Mouse (Mus musculus): Measurements from ENCODE around the gene Ccdc9. TPM values are rescaled to one million over a fixed set of nuclear protein-coding genes. Genes with fewer than 3 reads are reported as not detected.
A peak's percentile ranks its signal among the peaks of the same experiment; 100 is the strongest.

Ccdc9 gene
- polyA plus RNA-seq, 1 experiment from 2014 or later = 16.2 TPM

DNA sequence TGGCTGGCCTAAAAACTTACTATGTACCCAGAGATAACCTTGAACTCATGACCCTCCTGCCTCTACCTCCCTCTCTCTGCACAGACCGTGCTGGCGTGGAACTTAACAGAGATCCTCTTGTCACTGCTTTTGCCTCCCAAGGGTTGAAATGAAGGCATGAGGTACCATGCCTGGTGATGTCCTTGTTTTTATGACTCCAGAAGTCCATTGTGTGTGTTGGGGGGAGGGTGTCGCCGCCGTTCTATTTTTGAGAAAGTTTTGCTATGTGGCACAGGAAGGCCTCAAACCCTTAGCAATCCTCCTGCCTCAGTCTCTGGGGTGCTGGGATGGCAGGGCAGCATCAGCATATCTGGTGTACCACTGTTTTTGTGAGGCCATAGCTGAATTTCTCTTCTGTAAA is 12.3 kb upstream of the Ccdc9 start:
- H3K36me3 ChIP-seq (replicated peaks; ENCODE audit: control insufficient read depth, insufficient read depth, low read depth, low read length) = no peaks in the 10 kb centered on the region
- H3K9ac ChIP-seq (replicated peaks; ENCODE audit: low read length) = peak overlapping the region; percentile 62
- ATAC-seq (replicated peaks; ENCODE audit: insufficient number of reproducible peaks, low FRiP score, low TSS enrichment, low read depth) (no peak), DNase-seq (ENCODE audit: low spot score) (no peak)
- H3K4me3 ChIP-seq (ENCODE audit: low read depth, low read length) = peak overlapping the region; percentile 44
- H3K27me3 ChIP-seq (ENCODE audit: control insufficient read depth, insufficient read depth, low read length) = no peaks in the 10 kb centered on the region
- H3K27ac ChIP-seq (replicated peaks; ENCODE audit: low read depth, low read length) = no peak overlapping the region
- 74% methylated on average over 5 of the region's 5 CpGs for WGBS
- no peaks in the 10 kb centered on the region for H3K9me3 ChIP-seq (replicated peaks; ENCODE audit: control insufficient read depth, low read length)
- peak overlapping the region; percentile 90 for H3K4me2 ChIP-seq (ENCODE audit: low read depth, low read length)
- no peaks in the 10 kb centered on the region; the same call in none of the 2 replicates for H3K4me1 ChIP-seq (ENCODE audit: control insufficient read depth, insufficient read depth, low read length)

DNA sequence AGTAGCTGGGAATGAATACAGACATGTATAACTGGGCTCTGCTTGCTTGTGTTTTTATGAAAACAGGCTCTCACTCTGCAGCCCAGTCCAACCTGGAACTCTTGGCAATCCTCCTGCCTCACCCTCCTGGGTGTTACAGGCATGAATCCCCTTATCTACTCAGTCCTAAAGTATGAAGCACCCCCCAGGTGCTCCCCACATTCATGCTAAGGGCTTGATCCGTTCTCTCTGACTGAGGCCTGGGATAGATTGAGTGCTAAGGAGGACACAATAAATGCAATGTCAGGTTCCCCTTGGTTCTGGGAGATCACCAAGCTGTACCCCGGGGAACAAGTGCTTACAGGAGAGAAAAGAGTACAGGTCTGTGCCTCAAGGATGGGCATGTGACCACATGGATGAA is 11.0 kb upstream of the Ccdc9 start:
- Histone ChIP-seq H3K4me3 (ENCODE audit: low read depth, low read length) (no peak overlapping the region), H3K27ac (replicated peaks; ENCODE audit: low read depth, low read length) (no peak overlapping the region; the same call in 1 of the 2 replicates), H3K9me3 (replicated peaks; ENCODE audit: control insufficient read depth, low read length) (no peaks in the 10 kb centered on the region), H3K4me2 (ENCODE audit: low read depth, low read length) (no peak overlapping the region), H3K36me3 (replicated peaks; ENCODE audit: control insufficient read depth, insufficient read depth, low read depth, low read length) (no peaks in the 10 kb centered on the region), H3K27me3 (ENCODE audit: control insufficient read depth, insufficient read depth, low read length) (no peaks in the 10 kb centered on the region), H3K4me1 (ENCODE audit: control insufficient read depth, insufficient read depth, low read length) (no peaks in the 10 kb centered on the region; the same call in none of the 2 replicates), H3K9ac (replicated peaks; ENCODE audit: low read length) (no peak overlapping the region)
- no peak for ATAC-seq (replicated peaks; ENCODE audit: insufficient number of reproducible peaks, low FRiP score, low TSS enrichment, low read depth)
- no peak for DNase-seq (ENCODE audit: low spot score)
- 55% methylated on average over 2 of the region's 2 CpGs for WGBS

DNA sequence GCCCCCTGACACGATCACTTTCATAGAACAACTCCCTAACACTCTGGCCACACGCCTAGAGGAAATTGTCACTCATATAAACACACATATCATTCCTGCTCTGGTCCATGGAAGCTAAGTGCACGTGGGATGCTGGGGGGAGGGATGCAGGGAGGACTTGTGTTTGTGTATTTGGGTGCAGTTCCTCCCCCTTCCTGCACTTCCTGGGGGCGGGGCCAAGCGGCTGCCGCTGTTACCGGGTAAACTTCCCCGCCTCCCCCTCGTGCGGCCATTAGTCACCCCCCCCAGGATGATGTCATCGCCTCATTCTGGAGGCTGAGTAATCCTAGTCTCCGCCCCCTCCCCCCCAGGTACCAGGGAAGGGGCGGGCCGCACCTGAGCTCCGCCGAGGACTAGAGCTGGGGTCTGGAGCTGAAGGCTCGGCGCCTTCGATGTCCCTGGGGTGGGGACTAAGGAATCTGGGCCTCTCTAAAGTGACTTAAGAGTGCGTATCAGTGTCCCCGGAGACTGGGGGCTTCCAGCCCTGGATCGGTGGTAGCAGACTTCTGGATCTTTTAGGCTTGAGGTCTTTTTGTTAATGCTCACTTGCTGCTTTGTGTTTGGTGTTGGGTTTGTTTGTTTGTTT is 10.3 kb upstream of the Ccdc9 start:
- Histone ChIP-seq H3K27ac (replicated peaks; ENCODE audit: low read depth, low read length) (peak overlapping the region; percentile 41; the same call in 1 of the 2 replicates), H3K4me2 (ENCODE audit: low read depth, low read length) (peak overlapping the region; percentile 50), H3K9me3 (replicated peaks; ENCODE audit: control insufficient read depth, low read length) (no peaks in the 10 kb centered on the region), H3K36me3 (replicated peaks; ENCODE audit: control insufficient read depth, insufficient read depth, low read depth, low read length) (no peaks in the 10 kb centered on the region), H3K4me3 (ENCODE audit: low read depth, low read length) (peak overlapping the region; percentile 25), H3K27me3 (ENCODE audit: control insufficient read depth, insufficient read depth, low read length) (no peaks in the 10 kb centered on the region), H3K4me1 (ENCODE audit: control insufficient read depth, insufficient read depth, low read length) (no peaks in the 10 kb centered on the region; the same call in none of the 2 replicates), H3K9ac (replicated peaks; ENCODE audit: low read length) (peak overlapping the region; percentile 1)
- ATAC-seq (replicated peaks; ENCODE audit: insufficient number of reproducible peaks, low FRiP score, low TSS enrichment, low read depth) = no peak
- 0% methylated on average over 22 of the region's 22 CpGs for WGBS
- peak; percentile 90 for DNase-seq (ENCODE audit: low spot score)

DNA sequence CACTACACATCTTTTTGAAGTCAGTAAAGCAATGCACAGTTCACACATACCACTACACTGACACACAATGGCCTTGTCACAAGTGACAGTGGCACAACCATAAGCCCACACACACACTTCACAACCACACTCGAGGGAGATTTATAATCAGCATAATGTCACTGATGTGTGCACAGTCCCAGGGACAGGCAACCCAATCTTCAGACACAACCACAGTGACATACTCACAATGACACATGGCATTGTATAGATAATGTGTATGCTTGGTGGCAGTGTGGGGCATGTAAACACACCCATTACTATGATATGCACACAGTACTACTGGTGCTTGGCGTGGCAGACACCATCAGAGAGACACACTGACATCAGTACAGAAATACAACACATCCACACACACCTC is 9.6 kb upstream of the Ccdc9 start:
- DNase-seq (ENCODE audit: low spot score) (no peak), ATAC-seq (replicated peaks; ENCODE audit: insufficient number of reproducible peaks, low FRiP score, low TSS enrichment, low read depth) (no peak)
- no peaks in the 10 kb centered on the region; the same call in none of the 2 replicates for H3K4me1 ChIP-seq (ENCODE audit: control insufficient read depth, insufficient read depth, low read length)
- H3K4me2 ChIP-seq (ENCODE audit: low read depth, low read length) = no peak overlapping the region
- H3K4me3 ChIP-seq (ENCODE audit: low read depth, low read length) = no peak overlapping the region
- 39% methylated on average over 2 of the region's 2 CpGs for WGBS
- no peaks in the 10 kb centered on the region for H3K36me3 ChIP-seq (replicated peaks; ENCODE audit: control insufficient read depth, insufficient read depth, low read depth, low read length)
- H3K9ac ChIP-seq (replicated peaks; ENCODE audit: low read length) = no peak overlapping the region
- H3K27me3 ChIP-seq (ENCODE audit: control insufficient read depth, insufficient read depth, low read length) = no peaks in the 10 kb centered on the region
- no peaks in the 10 kb centered on the region for H3K9me3 ChIP-seq (replicated peaks; ENCODE audit: control insufficient read depth, low read length)
- no peak overlapping the region for H3K27ac ChIP-seq (replicated peaks; ENCODE audit: low read depth, low read length)

DNA sequence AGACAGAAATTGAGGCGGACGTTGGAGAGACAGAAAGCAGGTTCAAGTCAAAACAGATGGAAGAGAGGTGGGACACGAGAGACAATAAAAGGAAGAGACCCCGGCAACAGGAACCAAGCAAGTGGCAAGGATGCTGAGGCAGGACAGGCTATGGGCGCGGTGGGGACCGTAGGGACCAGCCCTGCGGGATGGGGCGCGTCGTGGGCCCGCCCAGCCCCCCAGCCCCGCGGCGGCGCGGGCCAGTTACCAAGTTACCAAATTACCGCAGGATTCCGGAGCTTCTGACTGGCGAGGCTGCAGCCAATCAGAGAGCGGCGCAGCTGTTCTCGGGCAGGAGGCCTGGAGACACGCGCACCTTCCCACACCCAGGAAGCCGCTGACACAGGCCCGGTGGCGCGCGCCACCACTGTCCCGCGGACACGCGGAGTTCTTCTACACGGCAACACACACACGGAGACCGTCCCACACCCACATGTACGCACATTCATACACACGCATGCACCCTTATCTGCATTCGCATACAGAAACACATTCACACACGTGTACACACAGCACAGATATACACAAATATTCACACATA is 8.8 kb upstream of the Ccdc9 start:
- H3K9ac ChIP-seq (replicated peaks; ENCODE audit: low read length) = peak overlapping the region; percentile 63
- ATAC-seq (replicated peaks; ENCODE audit: insufficient number of reproducible peaks, low FRiP score, low TSS enrichment, low read depth) = peak; percentile 42
- H3K36me3 ChIP-seq (replicated peaks; ENCODE audit: control insufficient read depth, insufficient read depth, low read depth, low read length) = no peaks in the 10 kb centered on the region
- no peaks in the 10 kb centered on the region for H3K9me3 ChIP-seq (replicated peaks; ENCODE audit: control insufficient read depth, low read length)
- peak overlapping the region; percentile 82 for H3K27ac ChIP-seq (replicated peaks; ENCODE audit: low read depth, low read length)
- WGBS = 2% methylated on average over 41 of the region's 41 CpGs
- peak overlapping the region; percentile 85 for H3K4me2 ChIP-seq (ENCODE audit: low read depth, low read length)
- H3K27me3 ChIP-seq (ENCODE audit: control insufficient read depth, insufficient read depth, low read length) = no peaks in the 10 kb centered on the region
- DNase-seq (ENCODE audit: low spot score) = peak; percentile 84
- H3K4me3 ChIP-seq (ENCODE audit: low read depth, low read length) = peak overlapping the region; percentile 43
- no peaks in the 10 kb centered on the region; the same call in none of the 2 replicates for H3K4me1 ChIP-seq (ENCODE audit: control insufficient read depth, insufficient read depth, low read length)

DNA sequence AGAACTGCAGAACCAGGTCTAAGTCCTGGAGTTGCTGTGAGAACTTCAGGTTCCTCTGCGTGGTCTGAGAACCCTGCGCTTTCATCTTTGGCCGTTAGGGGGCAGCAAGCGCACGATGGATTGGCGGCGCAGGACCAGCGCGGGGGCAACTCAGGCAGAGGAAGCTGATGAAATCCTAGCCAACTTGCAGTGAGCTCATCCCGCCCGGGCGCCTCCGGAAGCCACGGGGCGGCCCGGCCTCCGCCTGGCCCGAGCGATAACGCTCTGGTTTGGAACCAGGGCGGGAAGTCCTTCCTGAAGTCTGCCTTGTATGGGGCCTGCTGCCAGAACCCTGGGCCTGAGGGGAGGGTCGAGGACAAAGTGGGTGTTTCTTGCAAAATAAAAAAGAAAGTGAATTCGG is 8.2 kb upstream of the Ccdc9 start:
- H3K27me3 ChIP-seq (ENCODE audit: control insufficient read depth, insufficient read depth, low read length) = no peaks in the 10 kb centered on the region
- under 1% methylated on average over 23 of the region's 23 CpGs for WGBS
- H3K9me3 ChIP-seq (replicated peaks; ENCODE audit: control insufficient read depth, low read length) = no peaks in the 10 kb centered on the region
- H3K9ac ChIP-seq (replicated peaks; ENCODE audit: low read length) = peak overlapping the region; percentile 63
- no peaks in the 10 kb centered on the region for H3K36me3 ChIP-seq (replicated peaks; ENCODE audit: control insufficient read depth, insufficient read depth, low read depth, low read length)
- peak overlapping the region; percentile 82 for H3K27ac ChIP-seq (replicated peaks; ENCODE audit: low read depth, low read length)
- DNase-seq (ENCODE audit: low spot score) = peak; percentile 95
- peak overlapping the region; percentile 43 for H3K4me3 ChIP-seq (ENCODE audit: low read depth, low read length)
- H3K4me2 ChIP-seq (ENCODE audit: low read depth, low read length) = peak overlapping the region; percentile 85
- no peaks in the 10 kb centered on the region; the same call in 1 of the 2 replicates for H3K4me1 ChIP-seq (ENCODE audit: control insufficient read depth, insufficient read depth, low read length)
- ATAC-seq (replicated peaks; ENCODE audit: insufficient number of reproducible peaks, low FRiP score, low TSS enrichment, low read depth) = peak; percentile 71

DNA sequence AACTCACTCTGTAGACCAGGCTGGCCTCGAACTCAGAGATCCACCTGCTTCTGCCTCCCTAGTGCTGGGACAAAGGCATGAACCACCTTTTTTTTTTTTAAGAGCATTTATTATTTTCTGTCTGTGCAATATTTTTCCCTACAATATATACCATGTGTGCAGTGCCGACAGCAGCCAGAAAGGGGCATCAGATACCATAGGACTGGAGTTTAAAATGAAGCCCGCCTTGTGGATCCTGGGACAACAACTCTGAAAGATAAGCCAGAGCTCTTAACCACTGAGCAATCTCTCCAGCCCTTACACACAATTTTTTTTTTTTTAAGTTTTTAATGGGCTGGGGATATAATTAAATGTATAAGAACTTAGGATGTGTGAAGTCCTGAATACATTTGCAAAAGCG is 7.8 kb upstream of the Ccdc9 start:
- H3K4me3 ChIP-seq (ENCODE audit: low read depth, low read length) = peak overlapping the region; percentile 43; the same call in 1 of the 2 replicates
- no peaks in the 10 kb centered on the region; the same call in 1 of the 2 replicates for H3K4me1 ChIP-seq (ENCODE audit: control insufficient read depth, insufficient read depth, low read length)
- H3K4me2 ChIP-seq (ENCODE audit: low read depth, low read length) = no peak overlapping the region; the same call in 1 of the 2 replicates
- H3K27me3 ChIP-seq (ENCODE audit: control insufficient read depth, insufficient read depth, low read length) = no peaks in the 10 kb centered on the region
- no peaks in the 10 kb centered on the region for H3K36me3 ChIP-seq (replicated peaks; ENCODE audit: control insufficient read depth, insufficient read depth, low read depth, low read length)
- ATAC-seq (replicated peaks; ENCODE audit: insufficient number of reproducible peaks, low FRiP score, low TSS enrichment, low read depth) (no peak), DNase-seq (ENCODE audit: low spot score) (peak; percentile 65)
- H3K9ac ChIP-seq (replicated peaks; ENCODE audit: low read length) = no peak overlapping the region
- H3K9me3 ChIP-seq (replicated peaks; ENCODE audit: control insufficient read depth, low read length) = no peaks in the 10 kb centered on the region
- no peak overlapping the region for H3K27ac ChIP-seq (replicated peaks; ENCODE audit: low read depth, low read length)
- 33% methylated on average over 4 of the region's 4 CpGs for WGBS

DNA sequence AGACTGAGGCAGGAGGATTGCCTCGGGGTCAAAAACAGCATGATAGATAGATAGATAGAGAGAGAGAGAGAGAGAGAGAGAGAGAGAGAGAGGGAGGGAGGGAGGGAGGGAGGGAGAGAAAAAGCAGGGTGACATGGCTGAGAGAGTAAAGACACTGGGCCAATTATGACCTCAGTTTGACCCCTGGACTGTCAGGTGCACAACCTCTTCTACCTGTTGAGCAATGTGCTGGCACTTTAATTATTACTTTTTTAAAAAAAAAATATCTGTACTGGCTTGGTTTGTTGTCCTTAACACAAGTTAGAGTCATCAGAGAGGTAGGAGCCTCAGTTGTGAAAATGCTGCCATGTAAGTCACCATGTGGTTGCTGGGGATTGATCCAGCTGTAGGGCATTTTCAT is 1.2 kb upstream of the Ccdc9 start:
- Histone ChIP-seq H3K27me3 (ENCODE audit: control insufficient read depth, insufficient read depth, low read length) (no peaks in the 10 kb centered on the region), H3K27ac (replicated peaks; ENCODE audit: low read depth, low read length) (no peak overlapping the region), H3K9ac (replicated peaks; ENCODE audit: low read length) (no peak overlapping the region), H3K9me3 (replicated peaks; ENCODE audit: control insufficient read depth, low read length) (no peaks in the 10 kb centered on the region), H3K4me2 (ENCODE audit: low read depth, low read length) (no peak overlapping the region), H3K4me3 (ENCODE audit: low read depth, low read length) (no peak overlapping the region), H3K4me1 (ENCODE audit: control insufficient read depth, insufficient read depth, low read length) (no peaks in the 10 kb centered on the region), H3K36me3 (replicated peaks; ENCODE audit: control insufficient read depth, insufficient read depth, low read depth, low read length) (peaks cover 5% of the 10 kb centered on the region; the same call in 1 of the 2 replicates)
- DNase-seq (ENCODE audit: low spot score) (no peak), ATAC-seq (replicated peaks; ENCODE audit: insufficient number of reproducible peaks, low FRiP score, low TSS enrichment, low read depth) (no peak)
- WGBS = 75% methylated on average over 1 of the region's 1 CpGs
